Mouse (Mus musculus): ENCODE measurements around the gene Gm44790. TPM values are rescaled to one million over a fixed set of nuclear protein-coding genes. Genes with fewer than 3 reads are reported as not detected.
"Not testable (repeated sequence)": the region's sequence is repeated elsewhere in the genome, so short reads cannot be mapped to it uniquely, and the experiment has no call there.

Gene Gm44790
- polyA plus RNA-seq (2015; fragmentation: Nextera tagmentation; extraction: Ambion mirVana): not detected in 2 replicates

GRCm38 (mm10) chr6:86426358-86426757, at the start of gene Gm44790:
Gene Gm44790, plus strand, starts transcription at chr6:86426658.
- Histone ChIP-seq H3K27ac (ENCODE audit: low read length) (no peak within 1 kb of the TSS), H3K4me3 (replicated peaks; ENCODE audit: low read length) (no peak within 1 kb of the TSS), H3K36me3 (ENCODE audit: control insufficient read depth, insufficient read depth, low read length) (peaks cover 14% of the 10 kb centered on the region; the same call in 1 of the 2 replicates), H3K9ac (ENCODE audit: low read length) (no peak within 1 kb of the TSS), H3K9me3 (replicated peaks; ENCODE audit: control insufficient read depth, low read length) (no peaks in the 10 kb centered on the region), H3K4me2 (ENCODE audit: low read depth, low read length) (no peak within 1 kb of the TSS), H3K4me1 (ENCODE audit: control insufficient read depth, insufficient read depth, low read length) (no peaks in the 10 kb centered on the region), H3K27me3 (ENCODE audit: control insufficient read depth, insufficient read depth, low read length) (no peaks in the 10 kb centered on the region)
- WGBS: 98% methylated on average over 1 of the region's 1 CpGs
- no peak for ATAC-seq (ENCODE audit: insufficient read depth, low FRiP score)

- H3K4me1 ChIP-seq (ENCODE audit: control insufficient read depth, insufficient read depth, low read length): no peaks in the 10 kb centered on the region
- no peak overlapping the region for H3K9ac ChIP-seq (ENCODE audit: low read length)
- H3K4me3 ChIP-seq (replicated peaks; ENCODE audit: low read length): no peak overlapping the region
- WGBS: 88% methylated on average over 3 of the region's 3 CpGs
- ATAC-seq (ENCODE audit: insufficient read depth, low FRiP score): no peak
- H3K27me3 ChIP-seq (ENCODE audit: control insufficient read depth, insufficient read depth, low read length): no peaks in the 10 kb centered on the region
- no peaks in the 10 kb centered on the region for H3K9me3 ChIP-seq (replicated peaks; ENCODE audit: control insufficient read depth, low read length)
- H3K4me2 ChIP-seq (ENCODE audit: low read depth, low read length): no peak overlapping the region
- H3K36me3 ChIP-seq (ENCODE audit: control insufficient read depth, insufficient read depth, low read length): peaks cover 9% of the 10 kb centered on the region; the same call in 1 of the 2 replicates
- no peak overlapping the region for H3K27ac ChIP-seq (ENCODE audit: low read length)
Observed at GRCm38 (mm10) chr6:86378341-86378740, 48.1 kb upstream of the Gm44790 start.

GRCm38 (mm10) chr6:86380112-86380511, 46.3 kb upstream of the Gm44790 start:
- not testable (repeated sequence) for H3K4me3 ChIP-seq (replicated peaks; ENCODE audit: low read length); H3K27ac ChIP-seq (ENCODE audit: low read length); H3K9me3 ChIP-seq (replicated peaks; ENCODE audit: control insufficient read depth, low read length); H3K9ac ChIP-seq (ENCODE audit: low read length); ATAC-seq (ENCODE audit: insufficient read depth, low FRiP score); H3K4me1 ChIP-seq (ENCODE audit: control insufficient read depth, insufficient read depth, low read length); H3K4me2 ChIP-seq (ENCODE audit: low read depth, low read length); H3K36me3 ChIP-seq (ENCODE audit: control insufficient read depth, insufficient read depth, low read length); H3K27me3 ChIP-seq (ENCODE audit: control insufficient read depth, insufficient read depth, low read length)
- 73% methylated on average over 8 of the region's 8 CpGs for WGBS

- H3K36me3 ChIP-seq (ENCODE audit: control insufficient read depth, insufficient read depth, low read length): 0 out of 2 replicates have a peak, but pooled peaks cover 11% of the 10 kb centered on the region
- no peak overlapping the region for H3K9ac ChIP-seq (ENCODE audit: low read length)
- no peaks in the 10 kb centered on the region for H3K27me3 ChIP-seq (ENCODE audit: control insufficient read depth, insufficient read depth, low read length)
- no peaks in the 10 kb centered on the region for H3K9me3 ChIP-seq (replicated peaks; ENCODE audit: control insufficient read depth, low read length)
- H3K27ac ChIP-seq (ENCODE audit: low read length): no peak overlapping the region
- H3K4me2 ChIP-seq (ENCODE audit: low read depth, low read length): no peak overlapping the region
- H3K4me1 ChIP-seq (ENCODE audit: control insufficient read depth, insufficient read depth, low read length): no peaks in the 10 kb centered on the region
- no peak overlapping the region for H3K4me3 ChIP-seq (replicated peaks; ENCODE audit: low read length)
- ATAC-seq (ENCODE audit: insufficient read depth, low FRiP score): no peak
Observed at GRCm38 (mm10) chr6:86382551-86382950, 43.9 kb upstream of the Gm44790 start.

- Histone ChIP-seq H3K4me2 (ENCODE audit: low read depth, low read length) (no peak overlapping the region), H3K4me1 (ENCODE audit: control insufficient read depth, insufficient read depth, low read length) (no peaks in the 10 kb centered on the region), H3K27me3 (ENCODE audit: control insufficient read depth, insufficient read depth, low read length) (no peaks in the 10 kb centered on the region), H3K9me3 (replicated peaks; ENCODE audit: control insufficient read depth, low read length) (no peaks in the 10 kb centered on the region), H3K4me3 (replicated peaks; ENCODE audit: low read length) (no peak overlapping the region), H3K27ac (ENCODE audit: low read length) (no peak overlapping the region), H3K36me3 (ENCODE audit: control insufficient read depth, insufficient read depth, low read length) (0 out of 2 replicates have a peak, but pooled peaks cover 8% of the 10 kb centered on the region), H3K9ac (ENCODE audit: low read length) (no peak overlapping the region)
- ATAC-seq (ENCODE audit: insufficient read depth, low FRiP score): no peak
- 47% methylated on average over 16 of the region's 16 CpGs for WGBS
Observed at GRCm38 (mm10) chr6:86383370-86383769, 43.1 kb upstream of the Gm44790 start.

- no peak overlapping the region for H3K27ac ChIP-seq (ENCODE audit: low read length)
- peaks cover 17% of the 10 kb centered on the region; the same call in 1 of the 2 replicates for H3K36me3 ChIP-seq (ENCODE audit: control insufficient read depth, insufficient read depth, low read length)
- ATAC-seq (ENCODE audit: insufficient read depth, low FRiP score): no peak
- H3K4me2 ChIP-seq (ENCODE audit: low read depth, low read length): no peak overlapping the region
- H3K9ac ChIP-seq (ENCODE audit: low read length): no peak overlapping the region
- no peaks in the 10 kb centered on the region for H3K9me3 ChIP-seq (replicated peaks; ENCODE audit: control insufficient read depth, low read length)
- H3K4me1 ChIP-seq (ENCODE audit: control insufficient read depth, insufficient read depth, low read length): no peaks in the 10 kb centered on the region
- no peaks in the 10 kb centered on the region for H3K27me3 ChIP-seq (ENCODE audit: control insufficient read depth, insufficient read depth, low read length)
- 48% methylated on average over 4 of the region's 4 CpGs for WGBS
- no peak overlapping the region for H3K4me3 ChIP-seq (replicated peaks; ENCODE audit: low read length)
Observed at GRCm38 (mm10) chr6:86384692-86385091, 41.8 kb upstream of the Gm44790 start.

GRCm38 (mm10) chr6:86385362-86386104, 40.9 kb upstream of the Gm44790 start:
- Histone ChIP-seq H3K4me2 (ENCODE audit: low read depth, low read length) (no peak overlapping the region), H3K4me3 (replicated peaks; ENCODE audit: low read length) (no peak overlapping the region), H3K4me1 (ENCODE audit: control insufficient read depth, insufficient read depth, low read length) (no peaks in the 10 kb centered on the region), H3K27ac (ENCODE audit: low read length) (no peak overlapping the region), H3K36me3 (ENCODE audit: control insufficient read depth, insufficient read depth, low read length) (peaks cover 23% of the 10 kb centered on the region; the same call in 1 of the 2 replicates), H3K9me3 (replicated peaks; ENCODE audit: control insufficient read depth, low read length) (no peaks in the 10 kb centered on the region), H3K9ac (ENCODE audit: low read length) (no peak overlapping the region), H3K27me3 (ENCODE audit: control insufficient read depth, insufficient read depth, low read length) (no peaks in the 10 kb centered on the region)
- ATAC-seq (ENCODE audit: insufficient read depth, low FRiP score): no peak
- 84% methylated on average over 5 of the region's 5 CpGs for WGBS

GRCm38 (mm10) chr6:86387313-86387712, 39.1 kb upstream of the Gm44790 start:
- H3K9me3 ChIP-seq (replicated peaks; ENCODE audit: control insufficient read depth, low read length): no peaks in the 10 kb centered on the region
- no peak for ATAC-seq (ENCODE audit: insufficient read depth, low FRiP score)
- H3K27ac ChIP-seq (ENCODE audit: low read length): no peak overlapping the region
- H3K4me2 ChIP-seq (ENCODE audit: low read depth, low read length): no peak overlapping the region
- peaks cover 39% of the 10 kb centered on the region; the same call in 1 of the 2 replicates for H3K36me3 ChIP-seq (ENCODE audit: control insufficient read depth, insufficient read depth, low read length)
- no peaks in the 10 kb centered on the region for H3K27me3 ChIP-seq (ENCODE audit: control insufficient read depth, insufficient read depth, low read length)
- no peak overlapping the region for H3K4me3 ChIP-seq (replicated peaks; ENCODE audit: low read length)
- WGBS: 87% methylated on average over 12 of the region's 12 CpGs
- no peak overlapping the region for H3K9ac ChIP-seq (ENCODE audit: low read length)
- H3K4me1 ChIP-seq (ENCODE audit: control insufficient read depth, insufficient read depth, low read length): no peaks in the 10 kb centered on the region

- H3K9me3 ChIP-seq (replicated peaks; ENCODE audit: control insufficient read depth, low read length): no peaks in the 10 kb centered on the region
- H3K4me1 ChIP-seq (ENCODE audit: control insufficient read depth, insufficient read depth, low read length): no peaks in the 10 kb centered on the region
- no peak overlapping the region for H3K9ac ChIP-seq (ENCODE audit: low read length)
- no peak overlapping the region for H3K27ac ChIP-seq (ENCODE audit: low read length)
- H3K36me3 ChIP-seq (ENCODE audit: control insufficient read depth, insufficient read depth, low read length): peaks cover 39% of the 10 kb centered on the region; the same call in 1 of the 2 replicates
- ATAC-seq (ENCODE audit: insufficient read depth, low FRiP score): no peak
- WGBS: 68% methylated on average over 18 of the region's 18 CpGs
- no peak overlapping the region for H3K4me2 ChIP-seq (ENCODE audit: low read depth, low read length)
- H3K4me3 ChIP-seq (replicated peaks; ENCODE audit: low read length): no peak overlapping the region
- H3K27me3 ChIP-seq (ENCODE audit: control insufficient read depth, insufficient read depth, low read length): no peaks in the 10 kb centered on the region
Observed at GRCm38 (mm10) chr6:86388461-86388860, 38.0 kb upstream of the Gm44790 start.

Measured in stomach, embryonic 16.5 days (tissue).